Mouse (Mus musculus): ENCODE measurements at regions not wholly inside any gene's neighbourhood (a gene's known extent, or its start where the extent isn't known, plus 50 kb on each side); places are given as distances from the start of the nearest gene placed in this dataset.

DNA sequence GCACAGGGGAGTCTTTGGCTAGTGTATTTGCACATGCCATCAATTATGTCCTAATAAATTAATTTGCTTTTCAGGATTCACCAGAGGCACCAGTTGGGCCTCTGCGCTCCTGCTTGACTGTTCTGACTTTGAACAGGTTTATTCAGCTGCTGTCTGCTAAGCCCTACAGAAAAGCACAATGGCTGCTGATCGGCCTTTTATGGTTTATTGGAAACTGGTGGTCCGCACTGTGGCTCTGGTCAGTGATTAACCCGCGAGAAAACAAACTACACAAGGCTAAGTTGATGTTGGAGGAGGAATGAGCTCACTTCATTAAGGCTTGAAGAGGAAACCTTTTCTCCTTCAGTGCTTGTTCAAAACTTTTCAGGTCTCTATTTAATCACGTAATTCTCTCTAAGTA, 208.4 kb upstream of the Gpr101 start:
- DNase-seq (ENCODE audit: low read depth): no peak

DNA sequence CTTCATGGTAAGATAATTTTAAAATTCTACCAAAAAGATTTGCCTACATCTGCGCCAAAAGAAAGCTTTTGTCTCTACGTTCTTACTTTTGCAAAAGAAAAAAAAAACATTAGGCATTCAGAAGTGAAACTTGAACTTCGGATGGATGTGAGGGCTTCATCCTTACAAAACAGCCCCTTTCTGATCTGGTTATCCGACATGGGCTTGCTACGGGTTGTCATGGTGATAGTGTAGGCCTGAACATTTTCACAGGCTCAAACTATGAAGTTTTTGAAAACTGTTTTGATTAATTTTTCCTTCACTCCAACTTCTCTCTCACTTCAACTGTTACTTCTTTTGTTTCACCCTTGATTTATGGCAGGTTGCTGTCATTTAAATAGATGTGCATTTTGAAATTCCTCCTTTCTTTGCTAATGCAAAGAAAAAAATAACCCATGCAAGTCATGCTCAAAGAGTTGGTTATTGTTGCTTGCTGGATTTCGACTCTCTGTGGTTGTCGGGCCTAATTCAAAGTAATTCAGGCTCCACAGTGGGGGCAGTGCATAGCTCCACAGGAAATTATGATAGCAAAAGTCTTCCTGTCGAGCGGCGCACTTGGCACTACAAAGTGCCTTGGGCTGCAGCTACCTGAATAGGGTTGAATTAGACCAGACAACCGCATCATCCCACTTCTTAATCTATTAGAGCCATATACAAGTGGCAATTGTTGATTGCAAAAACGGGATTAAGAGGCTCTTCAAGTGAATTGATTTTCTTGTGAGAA, 205.7 kb upstream of the Gpr101 start:
- no peak for DNase-seq (ENCODE audit: low read depth)

DNA sequence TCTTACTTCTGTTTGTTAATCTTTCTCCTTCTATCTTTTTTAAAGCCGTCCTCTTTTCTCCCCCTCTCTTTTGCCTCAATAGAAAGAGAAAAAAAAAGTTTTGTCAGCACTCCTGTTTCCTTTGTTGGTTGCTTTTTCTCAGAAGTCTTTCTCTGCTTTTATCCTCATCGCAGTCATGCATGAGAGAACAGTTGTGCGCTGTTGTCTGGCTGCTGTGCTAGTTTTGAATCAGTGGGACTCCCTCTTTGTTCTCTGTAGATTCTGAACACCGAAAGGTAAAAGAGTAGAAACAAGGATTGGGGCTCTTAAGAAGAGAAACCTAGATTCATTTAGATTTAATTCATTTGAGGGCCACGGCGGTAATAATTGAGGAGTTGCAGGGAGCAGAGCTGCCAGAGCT, 204.9 kb upstream of the Gpr101 start:
- DNase-seq (ENCODE audit: low read depth): no peak

DNA sequence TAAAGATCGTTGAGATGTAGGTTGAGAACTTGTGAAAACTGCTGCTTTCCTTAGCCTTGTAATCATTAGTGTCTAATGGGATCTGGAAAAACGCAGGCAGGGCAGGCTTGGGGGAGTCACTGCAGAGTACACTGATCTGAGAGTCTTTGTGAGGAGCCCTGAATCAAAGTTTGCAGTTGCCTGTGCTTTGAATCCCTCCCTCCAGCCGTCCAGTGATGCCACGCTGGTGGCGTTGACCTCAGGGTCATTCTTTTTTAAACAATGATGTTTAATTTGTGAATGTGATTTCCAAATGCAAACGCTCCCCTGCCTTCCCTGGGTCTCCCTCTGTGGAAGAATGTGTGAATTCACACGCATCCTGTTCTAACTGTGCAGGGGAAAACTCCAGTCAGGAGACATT, 204.4 kb upstream of the Gpr101 start:
- no peak for DNase-seq (ENCODE audit: low read depth)

GRCm38 (mm10) chrX:57706683-57707308, 203.2 kb upstream of the Gpr101 start:
- DNase-seq (ENCODE audit: low read depth): no peak

DNA sequence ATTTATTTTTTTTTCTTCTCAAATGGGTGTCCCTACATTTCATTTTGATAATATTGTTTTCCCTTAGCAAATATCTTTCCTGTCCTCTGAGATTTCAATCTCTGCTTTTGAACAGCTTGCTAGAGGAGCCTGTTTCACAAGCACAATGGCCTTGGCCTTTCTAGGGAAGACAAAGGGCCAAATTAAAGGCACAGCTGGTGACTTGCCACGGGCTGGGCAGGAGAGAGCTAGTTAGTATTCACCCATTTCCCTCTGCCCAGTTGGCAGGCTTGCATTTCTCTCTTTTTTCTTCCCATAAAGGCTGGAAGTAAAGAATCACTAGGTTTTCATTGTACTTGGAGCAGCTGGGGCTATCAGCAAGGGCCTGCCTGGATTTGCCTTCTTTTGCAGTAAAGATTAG, 188.9 kb upstream of the Gpr101 start:
- no peak for DNase-seq (ENCODE audit: low read depth)

- no peak for DNase-seq (ENCODE audit: low read depth)
Observed at GRCm38 (mm10) chrX:57676764-57677163, 173.2 kb upstream of the Gpr101 start.

- DNase-seq (ENCODE audit: low read depth): peak; percentile 6
Observed at GRCm38 (mm10) chrX:57674955-57675354, 171.4 kb upstream of the Gpr101 start.

GRCm38 (mm10) chrX:57659571-57659970, 156.0 kb upstream of the Gpr101 start:
- no peak for DNase-seq (ENCODE audit: low read depth)

- DNase-seq (ENCODE audit: low read depth): no peak
Observed at GRCm38 (mm10) chrX:57656035-57656434, 152.5 kb upstream of the Gpr101 start.

DNA sequence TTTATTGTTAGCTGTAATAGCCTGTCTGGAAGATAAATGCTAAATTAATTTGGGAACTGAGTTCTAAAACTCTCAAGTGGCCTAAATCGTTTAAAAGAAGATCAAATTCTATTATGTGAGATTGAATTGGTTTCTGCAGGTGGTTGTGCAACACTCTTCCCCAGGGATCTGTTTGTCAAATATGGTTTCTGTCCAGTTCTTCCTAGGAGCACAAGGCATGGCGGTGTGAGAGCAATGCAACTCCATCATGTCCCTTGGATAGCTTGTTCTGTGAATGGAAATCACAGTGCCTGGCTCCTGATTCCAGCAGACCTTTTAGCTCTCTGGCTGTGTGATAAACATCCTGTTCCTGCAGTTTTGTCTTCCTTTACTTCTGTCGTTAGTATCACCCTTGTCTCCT, 151.9 kb upstream of the Gpr101 start:
- no peak for DNase-seq (ENCODE audit: low read depth)

Measured in induced T-regulatory cell, adult 2 months (primary cell).